Mouse (Mus musculus): ENCODE data around the gene Rgs17. TPM values are rescaled to one million over a fixed set of nuclear protein-coding genes. Genes with fewer than 3 reads are reported as not detected.

Gene Rgs17
- polyA plus RNA-seq, 1 experiment from 2014 or later: 0.53 TPM

DNA sequence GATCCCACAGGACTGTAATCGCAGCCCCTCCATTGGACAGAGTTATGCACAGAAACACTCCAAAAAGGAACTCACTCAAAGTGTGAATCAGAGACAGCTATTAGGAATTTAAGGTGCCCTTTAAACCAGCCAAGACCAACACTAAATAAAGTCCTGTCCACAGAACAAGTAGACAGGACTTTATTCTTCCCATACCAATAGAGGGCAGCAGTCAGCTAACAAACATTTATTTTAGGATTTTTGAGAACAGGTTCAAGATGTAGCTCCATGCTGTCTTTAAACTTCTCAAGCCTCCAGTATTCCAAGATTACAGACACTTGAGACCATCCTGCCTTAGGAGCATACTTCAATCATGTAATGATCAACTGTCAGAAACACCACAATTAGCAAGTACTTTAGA is 121.7 kb downstream of the Rgs17 start:
- WGBS: 85% methylated on average over 1 of the region's 1 CpGs
- no peak for ATAC-seq (ENCODE audit: insufficient read depth)
- Histone ChIP-seq H3K4me1 (ENCODE audit: insufficient read depth) (no peaks in the 10 kb centered on the region), H3K4me3 (ENCODE audit: low read depth, low read length) (no peak overlapping the region), H3K36me3 (ENCODE audit: insufficient read depth) (peaks cover 50% of the 10 kb centered on the region), H3K4me2 (no peak overlapping the region), H3K27ac (ENCODE audit: low read depth) (no peak overlapping the region), H3K9me3 (ENCODE audit: low read depth, low read length) (no peaks in the 10 kb centered on the region), H3K27me3 (ENCODE audit: insufficient read depth, low read length) (no peaks in the 10 kb centered on the region), H3K9ac (no peak overlapping the region)
- DNase-seq: peak; percentile 72
- TF ChIP-seq CTCF (IDR thresholded peaks at IDR 0.05; ENCODE audit: low read depth): peak; percentile 51; the same call in 1 of the 2 replicates

GRCm38 (mm10) chr10:5798069-5798468 is 124.1 kb downstream of the Rgs17 start:
- DNase-seq (no peak), ATAC-seq (ENCODE audit: insufficient read depth) (peak; percentile 26; the same call in 1 of the 2 replicates)
- peaks cover 50% of the 10 kb centered on the region for H3K36me3 ChIP-seq (ENCODE audit: insufficient read depth)
- no peaks in the 10 kb centered on the region for H3K4me1 ChIP-seq (ENCODE audit: insufficient read depth)
- no peak for TF ChIP-seq CTCF (IDR thresholded peaks at IDR 0.05; ENCODE audit: low read depth)
- WGBS: 81% methylated on average over 4 of the region's 4 CpGs
- H3K27me3 ChIP-seq (ENCODE audit: insufficient read depth, low read length): no peaks in the 10 kb centered on the region
- no peak overlapping the region for H3K27ac ChIP-seq (ENCODE audit: low read depth)
- no peak overlapping the region for H3K4me2 ChIP-seq
- no peaks in the 10 kb centered on the region for H3K9me3 ChIP-seq (ENCODE audit: low read depth, low read length)
- H3K9ac ChIP-seq: no peak overlapping the region
- H3K4me3 ChIP-seq (ENCODE audit: low read depth, low read length): no peak overlapping the region

- no peaks in the 10 kb centered on the region for H3K4me1 ChIP-seq (ENCODE audit: insufficient read depth)
- H3K36me3 ChIP-seq (ENCODE audit: insufficient read depth): no peaks in the 10 kb centered on the region
- 16% methylated on average over 12 of the region's 12 CpGs for WGBS
- H3K9me3 ChIP-seq (ENCODE audit: low read depth, low read length): no peaks in the 10 kb centered on the region
- no peak overlapping the region for H3K4me3 ChIP-seq (ENCODE audit: low read depth, low read length)
- no peak for ATAC-seq (ENCODE audit: insufficient read depth)
- H3K27ac ChIP-seq (ENCODE audit: low read depth): no peak overlapping the region
- H3K27me3 ChIP-seq (ENCODE audit: insufficient read depth, low read length): no peaks in the 10 kb centered on the region
- peak; percentile 81 for DNase-seq
- peak; percentile 77 for TF ChIP-seq CTCF (IDR thresholded peaks at IDR 0.05; ENCODE audit: low read depth)
- no peak overlapping the region for H3K4me2 ChIP-seq
- H3K9ac ChIP-seq: no peak overlapping the region
Observed at GRCm38 (mm10) chr10:5790657-5791056, 131.5 kb downstream of the Rgs17 start.

DNA sequence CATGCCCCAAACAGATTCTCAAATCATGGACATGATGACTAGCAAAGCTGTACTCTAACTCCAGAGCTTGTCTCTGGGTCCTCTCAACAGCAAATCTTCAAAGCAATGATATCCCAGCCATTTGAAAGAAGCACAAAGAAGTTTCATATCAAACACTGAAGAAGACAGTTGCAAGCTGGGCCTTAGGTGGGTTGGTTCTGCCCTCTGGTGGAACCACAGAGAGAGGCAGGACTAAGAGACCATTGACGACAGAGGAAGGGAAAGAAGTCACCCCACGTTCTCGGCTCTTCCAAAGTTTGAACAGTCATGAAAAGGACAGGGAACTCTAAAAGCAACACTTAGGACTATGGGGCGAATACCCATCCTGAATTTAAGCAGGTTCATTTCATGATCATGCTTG is 135.3 kb downstream of the Rgs17 start:
- H3K4me2 ChIP-seq: no peak overlapping the region
- no peaks in the 10 kb centered on the region for H3K4me1 ChIP-seq (ENCODE audit: insufficient read depth)
- no peak for ATAC-seq (ENCODE audit: insufficient read depth)
- 23% methylated on average over 4 of the region's 4 CpGs for WGBS
- no peak overlapping the region for H3K27ac ChIP-seq (ENCODE audit: low read depth)
- H3K4me3 ChIP-seq (ENCODE audit: low read depth, low read length): no peak overlapping the region
- no peaks in the 10 kb centered on the region for H3K36me3 ChIP-seq (ENCODE audit: insufficient read depth)
- H3K9me3 ChIP-seq (ENCODE audit: low read depth, low read length): no peaks in the 10 kb centered on the region
- H3K9ac ChIP-seq: no peak overlapping the region
- peak; percentile 53 for DNase-seq
- no peaks in the 10 kb centered on the region for H3K27me3 ChIP-seq (ENCODE audit: insufficient read depth, low read length)
- TF ChIP-seq CTCF (IDR thresholded peaks at IDR 0.05; ENCODE audit: low read depth): peak; percentile 76

Other genes with a start within 250 kb of the Rgs17 start
- 90.7 and 91.0 TPM in 2 replicates for gene Fbxo5, start 116.8 kb downstream of the Rgs17 start, polyA plus RNA-seq (2014; fragmentation: Nextera tagmentation; extraction: Ambion mirVana)
- 17.8 and 19.0 TPM in 2 replicates for gene Mtrf1l, start 98.5 kb downstream of the Rgs17 start, polyA plus RNA-seq (2014; fragmentation: Nextera tagmentation; extraction: Ambion mirVana)

All from lung, embryonic 14.5 days (tissue).